Mouse (Mus musculus) retina, embryonic 14.5 days (tissue): ENCODE measurements around the gene Dgkz.

ENCODE experiments used
- DNase-seq: peaks from one replicate; pipeline ENCODE4 v3.0.0-alpha.2; 2015; ENCODE audit warnings: low spot score

Gene Dgkz

DNA sequence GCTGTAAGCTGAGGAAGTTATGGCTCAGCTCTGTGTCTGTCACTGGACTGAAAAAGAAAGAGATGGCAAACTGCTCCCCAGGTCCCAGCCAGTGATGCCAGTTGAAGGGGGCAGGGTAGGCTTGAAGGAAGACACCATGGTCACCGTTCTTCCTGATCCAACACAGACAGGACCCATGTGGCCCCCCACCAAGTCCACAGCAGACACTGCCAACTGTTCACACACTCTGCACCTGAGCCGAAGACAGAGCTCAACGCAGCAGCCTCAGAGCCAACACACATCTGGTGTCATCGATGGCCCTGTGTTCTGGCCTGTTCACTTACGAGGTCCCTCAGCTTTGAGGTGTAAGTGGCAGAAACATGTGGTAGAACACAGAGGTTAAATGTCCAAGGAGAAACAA lies 15.2 kb downstream of the Dgkz start:
- DNase-seq = no peak

DNA sequence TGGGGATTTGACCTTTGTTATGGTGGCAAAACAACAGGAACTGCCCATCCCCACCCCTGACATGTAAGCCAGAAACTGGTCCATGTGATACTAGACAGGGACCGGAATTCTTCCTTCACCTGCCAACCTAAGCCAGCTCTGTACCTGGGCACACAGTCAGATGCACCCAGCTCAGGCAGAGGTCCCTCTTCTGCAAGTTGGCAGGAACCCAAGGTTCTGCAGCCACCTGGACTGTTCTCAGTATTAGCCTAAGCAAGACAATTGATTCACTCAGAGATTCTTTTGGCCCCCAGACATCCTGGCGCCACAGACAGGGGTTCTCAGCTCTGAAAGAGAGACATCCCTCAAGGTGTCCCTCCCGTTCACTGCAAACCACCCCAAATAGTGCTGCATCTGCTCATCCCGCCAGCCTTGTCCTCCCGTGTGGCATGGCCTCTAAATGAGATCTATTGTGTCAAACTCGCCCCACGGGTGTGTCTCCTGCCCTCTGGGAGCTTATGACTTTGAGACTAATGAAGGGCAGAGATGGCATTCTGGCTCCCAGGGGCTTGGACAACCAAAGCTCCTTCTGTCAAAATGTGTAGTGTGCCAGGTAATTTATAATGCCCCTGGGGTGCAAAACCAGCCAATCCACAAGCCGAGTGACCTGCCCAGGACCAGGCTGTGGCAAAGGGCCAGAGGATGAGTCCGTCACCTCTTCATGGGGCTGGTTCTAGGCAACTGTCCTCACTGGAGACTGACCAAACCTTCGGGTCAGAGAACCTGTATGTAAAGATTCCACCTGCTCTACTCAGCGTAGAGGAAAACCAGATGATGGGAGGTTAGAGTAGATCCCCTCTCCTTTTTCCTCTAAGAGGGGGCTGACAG lies 15.9 kb downstream of the Dgkz start:
- DNase-seq = no peak

DNA sequence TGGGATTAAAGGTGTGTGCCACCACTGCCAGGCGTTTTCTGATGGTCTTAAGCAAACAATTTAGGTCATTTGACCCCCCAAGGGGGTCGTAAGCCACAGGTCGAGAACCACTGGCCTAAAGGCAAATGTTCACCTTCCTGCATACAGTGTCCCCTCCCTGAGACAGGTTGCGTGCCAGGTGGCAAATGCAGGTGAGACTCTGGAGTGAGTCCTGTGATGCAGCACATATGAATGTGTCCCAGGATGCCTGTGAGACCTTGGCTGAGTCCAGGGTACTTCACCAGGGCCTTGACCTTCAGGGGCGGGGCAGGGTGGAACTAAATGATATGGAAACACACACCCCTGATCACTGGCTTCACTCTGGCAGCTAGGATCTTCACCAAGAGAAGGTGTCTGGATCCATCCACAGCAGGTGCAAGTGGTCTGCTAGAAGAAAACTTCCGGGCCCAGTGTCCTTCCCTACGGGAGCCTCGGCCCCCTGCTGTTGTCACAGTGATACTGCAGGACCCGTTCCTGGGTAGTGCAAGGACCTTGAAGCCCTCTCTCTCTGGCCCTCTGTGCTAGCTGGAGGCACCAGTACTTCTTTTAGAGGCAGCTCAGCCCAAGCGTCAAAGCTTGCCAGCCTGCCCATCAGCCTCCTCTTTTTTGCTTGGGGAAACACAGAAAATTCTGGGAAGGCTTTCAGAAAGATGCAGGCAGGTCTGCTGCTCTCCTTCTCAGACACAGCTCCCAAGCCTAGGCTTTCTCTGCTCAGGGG lies 16.8 kb downstream of the Dgkz start:
- DNase-seq = peak; percentile 77

DNA sequence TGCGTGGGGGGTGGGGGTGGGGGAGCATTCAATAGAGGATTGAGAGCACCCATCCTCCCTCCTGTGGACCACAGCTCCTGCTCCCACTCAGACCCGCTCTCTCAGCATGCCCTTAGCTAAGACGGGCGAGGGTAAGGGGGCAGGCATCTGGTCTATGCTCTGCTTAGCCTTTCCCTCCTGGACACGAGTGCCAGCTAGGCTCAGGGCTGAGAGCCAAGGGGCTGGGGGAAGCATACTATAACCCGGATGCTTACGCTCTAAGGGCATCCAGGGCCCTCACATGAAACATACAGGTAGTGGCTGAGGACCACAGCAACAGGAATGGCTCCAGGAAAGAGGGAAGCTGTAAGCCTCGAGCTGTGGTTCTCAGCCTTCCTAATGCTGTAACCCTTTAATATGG lies 17.6 kb downstream of the Dgkz start:
- DNase-seq = no peak

DNA sequence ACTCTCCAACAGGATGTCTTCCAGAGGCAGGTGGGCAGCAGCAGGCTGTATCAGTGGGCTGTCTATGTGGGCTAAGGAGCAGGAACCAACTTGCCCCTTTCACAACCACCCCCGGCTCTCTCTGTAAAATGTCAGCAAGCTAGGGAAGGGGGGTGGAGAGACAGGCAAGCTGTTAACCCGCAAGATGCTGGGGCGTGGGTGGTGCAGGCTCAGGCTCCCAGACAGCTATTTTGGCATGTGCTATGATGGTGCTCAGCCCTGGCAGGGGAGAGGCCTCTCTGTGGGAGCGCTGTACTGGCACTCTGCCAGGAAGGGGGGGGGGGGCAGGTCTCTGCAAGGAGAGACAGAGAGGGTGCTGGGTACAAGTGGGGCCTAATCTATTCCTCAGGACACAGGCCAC lies 18.6 kb downstream of the Dgkz start:
- no peak for DNase-seq

DNA sequence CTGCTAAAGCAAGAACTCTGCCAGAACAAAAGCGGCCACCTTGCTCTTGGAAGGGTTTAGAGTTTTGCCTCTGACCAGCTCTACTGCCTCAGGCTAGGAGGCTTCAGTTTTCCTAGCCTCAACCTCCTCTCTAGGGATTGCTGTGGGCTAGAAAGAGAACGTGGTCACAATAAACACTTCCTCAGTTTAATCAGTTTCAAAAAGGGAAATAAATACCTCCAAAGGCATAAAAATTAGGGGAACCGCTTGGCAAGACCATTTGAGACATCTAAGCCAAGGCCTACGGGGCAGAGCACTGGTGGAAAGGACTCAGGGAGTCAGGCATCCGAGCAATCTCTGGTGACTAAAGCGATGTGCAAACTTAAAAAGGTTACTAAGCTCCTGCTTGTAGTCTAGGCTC lies 19.8 kb downstream of the Dgkz start:
- no peak for DNase-seq

DNA sequence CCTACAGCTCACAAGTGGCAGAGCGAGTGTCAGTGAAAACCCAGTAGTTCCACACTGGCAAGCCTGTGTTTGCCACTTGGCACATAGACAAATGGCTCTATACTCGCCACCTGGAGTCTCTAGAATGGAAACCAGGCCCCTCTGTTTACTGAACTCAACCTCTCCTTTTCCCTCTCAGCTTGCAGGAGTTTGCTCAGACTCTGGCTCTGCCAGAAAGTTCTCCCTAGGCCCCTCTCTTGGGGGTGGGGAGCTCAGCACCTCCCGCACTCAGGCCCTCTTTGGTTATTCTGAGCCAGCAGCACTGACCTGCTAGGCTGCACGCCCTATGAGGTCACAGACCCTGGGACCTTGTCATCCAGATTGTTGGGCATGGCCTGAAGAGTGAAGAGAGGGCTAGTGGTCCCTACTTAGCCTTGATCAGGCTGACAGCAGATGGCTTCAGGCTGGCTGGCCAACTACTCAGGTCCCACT lies 20.5 kb downstream of the Dgkz start:
- DNase-seq = no peak

DNA sequence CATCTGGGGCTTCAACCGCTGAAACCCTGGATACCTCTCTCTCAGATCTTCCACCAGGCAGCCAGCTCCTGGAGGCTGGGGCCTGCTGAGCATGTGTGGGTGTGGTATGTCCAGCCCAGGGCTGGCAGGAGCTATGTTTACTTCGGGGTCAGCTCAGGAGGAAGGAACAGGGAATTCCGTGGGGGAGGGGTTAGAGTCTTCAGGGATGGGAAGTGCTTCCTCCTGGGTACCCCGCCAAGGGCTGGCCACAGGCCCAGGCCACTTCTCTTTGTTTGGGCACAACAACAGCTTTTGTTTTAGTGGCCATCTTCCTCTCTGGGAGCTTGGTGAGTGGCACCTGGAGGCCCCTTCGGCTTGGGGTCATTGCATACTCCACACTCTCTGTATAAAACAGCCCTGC lies 21.8 kb downstream of the Dgkz start:
- no peak for DNase-seq

DNA sequence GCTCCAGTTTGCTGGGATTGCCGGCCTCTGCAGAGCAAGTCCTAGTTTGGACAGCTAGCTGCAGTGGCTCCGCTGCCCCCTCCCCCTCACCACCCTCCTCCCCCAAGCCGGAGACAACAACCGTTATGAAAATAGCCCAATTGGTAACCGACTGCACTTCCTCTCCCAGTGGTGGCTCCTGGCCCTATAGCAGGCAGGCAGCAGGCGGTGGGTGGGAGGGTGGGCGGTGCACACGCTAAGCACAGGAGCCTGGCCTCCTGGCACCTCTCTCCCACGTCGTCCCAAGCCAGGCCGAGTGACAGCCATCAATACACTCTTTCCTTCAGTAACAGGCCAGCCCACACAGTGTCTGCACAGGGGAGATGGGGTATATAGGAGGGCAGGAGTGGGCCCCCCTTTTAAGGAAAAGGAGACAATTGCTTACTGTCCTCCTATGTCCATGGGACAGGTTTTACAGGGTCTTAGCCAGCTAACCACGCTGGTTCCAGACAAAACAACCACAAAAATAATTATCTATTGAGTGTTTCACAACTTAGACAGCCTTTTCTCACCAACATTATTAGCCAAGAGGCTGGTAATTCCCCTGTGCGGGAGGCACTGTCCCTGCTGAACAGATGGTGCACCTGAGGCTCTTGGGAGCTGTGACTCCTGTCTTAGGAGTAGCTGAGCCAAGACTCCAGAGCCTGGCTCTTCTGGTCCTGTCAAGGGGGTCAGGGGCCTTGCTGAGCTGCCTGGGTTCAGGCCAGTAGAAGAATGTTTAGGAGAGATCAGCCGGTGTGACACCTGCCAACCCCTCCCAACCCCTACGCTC lies 25.2 kb downstream of the Dgkz start:
- peak; percentile 73 for DNase-seq

DNA sequence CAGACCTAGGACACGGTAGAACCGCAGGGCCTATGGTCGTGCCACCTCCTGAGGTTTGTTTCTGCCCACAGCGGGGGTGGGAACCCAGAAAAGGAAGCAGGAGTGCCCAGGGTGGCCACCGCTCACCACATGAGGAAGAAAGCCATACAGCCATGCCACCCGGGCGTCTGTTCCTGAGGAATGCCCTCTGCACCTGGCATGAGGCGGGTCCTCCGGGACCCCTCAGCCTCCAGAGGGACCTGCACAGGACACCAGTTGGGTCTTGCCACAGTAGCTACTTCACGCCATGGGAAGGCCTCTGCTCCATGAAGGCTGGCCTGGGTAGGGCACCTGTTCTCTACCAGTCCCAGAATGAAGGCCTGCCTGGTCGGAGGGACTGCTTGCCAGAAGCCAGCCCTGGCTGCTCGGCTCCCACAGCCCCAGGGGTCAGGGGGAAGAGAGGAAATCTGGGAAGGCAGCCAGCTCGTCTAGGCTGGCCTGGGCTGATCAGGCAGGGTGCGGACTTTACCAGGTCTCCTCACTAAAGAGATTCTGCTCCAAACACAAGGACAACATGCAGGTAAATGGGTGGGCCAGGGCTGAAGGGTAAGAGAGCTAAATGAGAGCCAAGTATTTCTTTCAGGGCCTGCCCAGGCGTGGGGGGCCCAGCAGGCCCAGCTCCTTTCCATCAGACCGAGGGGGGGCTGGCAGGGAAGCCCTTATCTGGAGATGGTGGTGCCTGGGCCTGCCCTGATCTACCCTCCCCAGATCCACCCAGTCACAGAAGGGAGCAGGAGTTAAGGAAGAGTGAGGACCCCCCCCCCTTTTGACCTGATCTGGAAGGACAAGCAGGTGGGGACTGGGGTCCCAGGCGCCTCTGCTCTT lies 26.0 kb downstream of the Dgkz start:
- DNase-seq = no peak

DNA sequence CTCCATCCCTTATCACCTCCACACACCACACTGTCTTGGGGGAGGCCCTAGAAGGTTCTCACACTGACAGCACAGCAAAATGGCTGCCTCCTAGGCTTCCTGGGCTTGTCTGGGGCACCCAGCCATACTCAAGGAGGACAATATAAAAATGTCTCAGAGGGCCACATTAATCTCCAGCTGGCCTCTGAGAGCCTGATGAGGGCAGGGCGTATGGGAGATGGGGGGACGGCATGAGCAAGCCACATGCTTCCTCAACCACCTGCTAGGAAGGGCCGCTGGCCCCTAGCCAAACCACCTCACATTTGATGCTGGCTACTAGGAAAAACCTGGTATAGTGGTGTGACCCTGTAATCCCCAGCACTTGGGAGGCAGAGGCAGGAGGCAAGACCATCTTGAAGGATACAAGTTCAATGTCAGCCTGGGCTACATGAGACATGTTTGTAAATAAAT lies 26.8 kb downstream of the Dgkz start:
- no peak for DNase-seq

DNA sequence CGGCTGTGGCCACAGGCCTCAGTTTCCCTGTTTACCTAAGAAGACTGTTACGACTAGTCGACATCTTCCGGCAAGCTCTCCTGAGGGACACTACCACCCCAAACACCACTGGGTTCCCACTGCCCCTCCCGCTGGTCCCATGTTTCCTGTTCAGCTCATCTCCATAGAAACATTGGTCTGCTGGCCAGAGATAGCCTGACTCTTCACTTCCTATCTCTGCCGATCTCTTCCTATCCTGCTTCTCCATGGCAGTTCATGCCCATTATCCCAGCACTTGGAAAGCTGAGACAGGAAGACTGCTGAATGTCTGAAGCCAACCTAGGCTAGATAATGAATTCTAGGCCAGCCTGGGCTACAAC lies 27.5 kb downstream of the Dgkz start:
- DNase-seq = no peak

DNA sequence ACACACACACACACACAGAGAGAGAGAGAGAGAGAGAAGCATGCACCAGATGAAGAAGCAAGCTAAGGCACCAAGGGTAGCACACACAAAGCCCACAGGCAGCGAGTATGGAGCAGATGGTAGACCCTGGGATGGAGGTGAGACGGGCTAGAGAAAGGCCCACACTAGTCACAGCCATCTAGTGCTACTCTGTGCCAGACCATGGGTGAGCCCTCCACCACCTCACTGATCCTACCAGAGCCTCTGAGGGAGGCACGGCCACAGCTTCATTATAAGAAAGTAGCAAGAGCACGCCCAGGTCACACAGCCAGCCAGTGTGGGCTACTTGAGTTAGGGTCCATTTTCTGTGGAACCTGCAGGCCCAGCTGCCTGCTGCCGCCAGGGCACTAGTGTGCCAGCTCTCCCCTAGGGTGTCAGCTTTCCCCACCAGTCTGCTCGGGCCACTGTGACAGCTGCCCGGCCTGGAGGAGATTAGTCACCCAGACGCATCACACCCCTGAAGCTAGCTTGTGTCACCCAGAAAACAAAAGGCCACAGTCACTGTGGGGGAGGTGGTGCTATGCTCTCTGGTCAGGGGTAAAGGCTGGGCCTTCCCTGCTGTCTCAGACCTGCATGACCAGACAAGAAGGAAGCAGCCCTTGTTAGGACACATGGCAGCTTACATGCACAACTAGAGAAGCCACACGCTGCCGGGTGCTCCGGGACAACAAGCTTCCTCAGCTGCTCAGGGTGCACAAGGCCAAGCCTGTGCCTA lies 28.1 kb downstream of the Dgkz start:
- DNase-seq = peak; percentile 36

DNA sequence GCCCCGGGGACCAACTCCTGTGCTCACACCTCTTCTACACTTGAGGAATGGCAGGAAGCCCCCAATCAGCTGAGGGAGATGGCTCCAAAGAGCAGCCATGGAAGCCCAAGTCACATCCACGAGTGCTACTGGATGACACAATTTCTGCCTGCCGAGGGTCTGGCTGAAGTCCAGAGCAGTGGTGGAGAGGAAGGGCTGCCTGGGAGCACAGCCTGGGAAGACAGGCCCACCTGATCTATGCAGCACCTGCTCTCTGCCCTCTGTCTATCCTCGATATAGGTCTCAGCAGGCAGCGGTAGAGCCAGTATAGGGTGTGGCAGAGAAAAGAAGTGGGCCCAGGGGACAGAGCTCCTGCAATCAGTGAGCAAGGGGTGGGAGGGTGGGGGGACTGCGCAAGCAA lies 28.8 kb downstream of the Dgkz start:
- DNase-seq = no peak

DNA sequence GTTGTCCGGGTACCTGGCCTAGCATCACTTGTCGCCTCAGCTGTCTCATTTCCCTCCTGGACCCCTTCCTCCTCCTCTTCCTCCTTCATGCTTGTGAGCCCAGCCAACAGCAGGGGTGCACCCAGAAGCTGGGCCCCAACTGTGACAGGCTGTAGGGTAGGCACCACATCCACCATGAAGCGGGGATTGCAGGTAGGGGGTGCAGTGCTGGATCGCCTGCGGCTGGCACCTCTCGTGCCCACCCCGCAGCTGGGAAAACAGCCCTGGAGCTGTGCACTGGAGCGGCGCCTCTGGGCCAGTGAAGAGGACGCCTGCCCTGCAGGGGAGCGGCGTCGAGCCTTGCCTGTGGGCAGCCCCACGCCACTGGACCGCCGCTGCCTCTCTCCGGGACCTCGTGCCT lies 30.2 kb downstream of the Dgkz start, which contains the start of gene Gm9821:
Gene Gm9821, plus strand, starts transcription at position 221 of the 400 bp plus-strand sequence.
- no peak for DNase-seq

DNA sequence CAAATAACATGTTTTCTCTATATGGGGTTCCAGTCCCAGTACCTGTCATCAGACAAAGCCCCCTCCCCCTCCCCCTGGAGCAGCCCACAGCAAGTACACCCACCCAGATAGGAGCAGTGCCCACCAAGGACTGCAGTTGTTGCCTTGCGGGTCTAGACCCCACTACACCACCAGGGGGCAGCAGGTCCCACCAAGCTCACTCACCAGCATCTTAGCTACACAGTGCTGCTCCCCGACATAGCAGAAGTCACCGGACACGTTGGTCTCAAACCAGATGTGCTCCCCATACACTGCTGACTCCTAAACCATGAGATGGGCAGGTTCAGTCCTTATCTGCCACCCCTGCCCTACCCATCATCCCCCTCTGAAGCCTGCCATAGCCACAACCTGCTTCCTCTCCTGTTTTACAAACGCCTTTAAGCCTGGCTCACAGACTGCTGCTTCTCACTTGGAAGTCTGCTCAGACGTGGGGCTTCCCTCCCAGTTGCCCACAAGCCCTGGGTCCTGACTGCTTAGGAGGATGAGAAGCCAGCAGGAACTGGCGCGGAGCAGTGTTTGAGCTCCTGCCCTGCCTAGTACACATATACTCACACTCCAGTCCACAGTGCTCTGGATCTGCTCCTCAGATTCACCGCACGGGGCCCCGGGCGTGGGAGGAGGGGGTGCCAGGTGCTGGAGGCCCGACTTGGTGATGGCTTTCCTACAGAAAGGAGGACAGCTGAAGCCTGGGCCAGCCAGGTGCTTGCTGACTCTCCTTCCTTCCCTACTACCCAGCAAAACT lies 31.3 kb downstream of the Dgkz start:
- DNase-seq = peak; percentile 89

DNA sequence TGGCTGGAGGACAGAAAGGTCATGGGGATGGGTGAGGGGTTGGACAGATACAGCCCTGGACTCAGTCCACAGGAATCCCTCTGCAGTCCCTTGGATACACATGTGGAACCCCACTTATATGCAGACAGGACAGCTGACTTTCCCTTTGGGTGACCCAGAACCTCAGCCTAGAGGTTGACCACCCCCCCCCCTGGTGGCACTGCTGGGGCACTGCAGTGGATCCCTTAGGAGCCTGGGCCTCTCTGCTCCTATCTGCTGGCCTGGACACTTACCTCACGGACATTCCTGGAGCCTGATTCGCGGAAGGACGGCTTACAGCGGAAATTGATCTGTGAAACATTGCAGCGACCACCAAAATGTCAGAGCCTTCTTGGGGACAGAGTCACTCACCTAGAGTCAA lies 33.3 kb downstream of the Dgkz start:
- DNase-seq = peak; percentile 44

DNA sequence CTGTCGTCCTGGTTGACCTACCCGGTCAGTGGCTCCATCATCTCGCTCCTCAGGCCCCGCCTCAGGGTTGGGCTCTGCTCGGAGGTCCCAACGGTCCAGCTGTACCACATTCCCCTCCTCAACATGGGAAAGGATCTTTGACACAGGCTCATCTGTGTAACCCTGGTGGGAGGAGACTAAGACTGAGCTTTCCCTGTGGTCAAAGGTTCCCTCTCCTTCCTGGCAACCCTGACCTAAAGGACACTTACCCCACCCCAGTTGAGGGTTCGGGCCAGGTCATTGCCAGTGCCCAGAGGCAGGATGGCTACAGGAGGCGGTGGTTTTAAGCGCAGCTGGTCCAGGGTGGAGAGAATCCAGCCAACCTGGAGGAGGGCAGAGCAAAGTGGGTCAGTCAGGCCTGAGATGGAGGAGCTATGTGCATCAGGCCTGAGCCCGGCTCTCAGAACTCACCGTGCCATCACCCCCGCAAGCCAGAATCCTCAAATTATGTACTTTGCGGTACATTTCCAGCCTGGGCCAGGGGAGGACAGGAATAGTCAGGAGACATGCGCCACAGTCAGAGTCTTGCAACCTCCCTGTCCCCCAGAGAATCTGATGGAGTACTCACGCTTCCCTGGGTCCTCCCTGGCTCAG lies 36.2 kb downstream of the Dgkz start:
- DNase-seq = no peak

DNA sequence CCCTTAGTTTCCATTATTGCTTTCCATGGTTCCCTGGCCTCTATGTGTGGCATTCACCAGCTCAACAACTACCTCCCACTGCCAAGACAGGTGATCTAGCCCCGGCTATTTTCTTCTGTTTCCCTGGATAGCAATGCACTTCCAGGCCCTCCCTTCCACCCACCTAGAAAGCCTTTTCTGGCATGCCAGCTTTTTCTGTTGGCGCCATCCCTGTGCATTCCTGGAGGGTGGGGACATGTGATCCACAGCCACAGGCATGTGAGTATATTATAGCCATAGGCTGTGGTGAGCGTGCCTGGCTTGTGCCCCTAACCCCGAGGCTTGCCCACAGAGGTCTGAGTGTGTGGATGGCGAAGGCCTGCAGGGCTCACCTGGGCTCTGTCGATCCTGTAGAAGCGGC lies 39.5 kb downstream of the Dgkz start:
- no peak for DNase-seq
